Mouse (Mus musculus): ENCODE data around the gene Rcvrn. TPM values are rescaled to one million over a fixed set of nuclear protein-coding genes. Genes with fewer than 3 reads are reported as not detected.

The Rcvrn gene
- total RNA-seq, 2 experiments from 2014 or later: 0.38 to 0.50 TPM

Other genes starting within 250 kb of the Rcvrn start
- 10 to 100 TPM; 35.5 to 52.9 TPM for gene Gas7, start 239.9 kb upstream of the Rcvrn start, total RNA-seq (2021)
- under 1 TPM in 1 of 2 experiments, not detected in 1; 0.07 TPM for gene Glp2r, start 75.8 kb downstream of the Rcvrn start, total RNA-seq (2021)
- gene Gsg1l2, start 79.3 kb downstream of the Rcvrn start, total RNA-seq (2021): not detected
- gene Dhrs7c, start 102.9 kb downstream of the Rcvrn start, total RNA-seq (2021): under 1 TPM in 1 of 2 experiments, not detected in 1; 0.29 TPM
- 1 to 10 TPM in 1 of 2 experiments, under 1 TPM in 1; 0.56 to 1.2 TPM for gene Usp43, start 226.8 kb downstream of the Rcvrn start, total RNA-seq (2021)

Measured in adrenal gland, adult 18-20 months (tissue).